Mouse (Mus musculus) adrenal gland, postnatal 4 days (tissue): ENCODE measurements at regions not wholly inside any gene's neighbourhood (a gene's known extent, or its start where the extent isn't known, plus 50 kb on each side); places are given as distances from the start of the nearest gene placed in this dataset.

ENCODE experiments used
- DNase-seq, 2 experiments: peaks; one replicate each; pipeline ENCODE4 v3.0.0; 2021 to 2022; ENCODE audit warnings: low spot score in 2 of 2, mixed read lengths in 2 of 2

GRCm38 (mm10) chr3:65478215-65478614, 50.0 kb upstream of the Tiparp start:
- no peak for DNase-seq

GRCm38 (mm10) chr3:65477111-65477510, 51.1 kb upstream of the Tiparp start:
- no peak for DNase-seq

GRCm38 (mm10) chr3:65476091-65476953, 51.9 kb upstream of the Tiparp start:
- no peak for DNase-seq

- DNase-seq = no peak
Observed at GRCm38 (mm10) chr3:65474585-65474984, 53.6 kb upstream of the Tiparp start.

GRCm38 (mm10) chr3:65471796-65472195, 56.4 kb upstream of the Tiparp start:
- no peak for DNase-seq

- no peak for DNase-seq
Observed at GRCm38 (mm10) chr3:65469207-65469606, 59.0 kb upstream of the Tiparp start.

- no peak for DNase-seq
Observed at GRCm38 (mm10) chr3:65464769-65465168, 63.4 kb upstream of the Tiparp start.

- DNase-seq = no peak
Observed at GRCm38 (mm10) chr3:65460936-65461335, 67.3 kb upstream of the Tiparp start.

GRCm38 (mm10) chr3:65459702-65460101, 67.3 kb upstream of the Ssr3 start:
- no peak for DNase-seq

GRCm38 (mm10) chr3:65457931-65458330, 65.5 kb upstream of the Ssr3 start:
- DNase-seq = no peak

- peak; percentile 14 to 26 for DNase-seq
Observed at GRCm38 (mm10) chr3:65455597-65456284, 63.3 kb upstream of the Ssr3 start.

- no peak for DNase-seq
Observed at GRCm38 (mm10) chr3:65454301-65454700, 61.9 kb upstream of the Ssr3 start.

GRCm38 (mm10) chr3:65449176-65449575, 56.8 kb upstream of the Ssr3 start:
- no peak for DNase-seq

GRCm38 (mm10) chr3:65443701-65444100, 51.3 kb upstream of the Ssr3 start:
- no peak for DNase-seq

GRCm38 (mm10) chr3:65442946-65443345, 50.5 kb upstream of the Ssr3 start:
- DNase-seq = no peak

GRCm38 (mm10) chr3:65442269-65442668, 49.8 kb upstream of the Ssr3 start:
- no peak for DNase-seq
